Mouse (Mus musculus) cerebellum, adult 11-12 months (tissue): ENCODE results near the gene 1110012L19Rik.
"Not testable (repeated sequence)": the region's sequence is repeated elsewhere in the genome, so short reads cannot be mapped to it uniquely, and the experiment has no call there.

Source experiments
- DNase-seq: peaks from one replicate; pipeline ENCODE4 v3.0.0; 2022

The 1110012L19Rik gene

DNA sequence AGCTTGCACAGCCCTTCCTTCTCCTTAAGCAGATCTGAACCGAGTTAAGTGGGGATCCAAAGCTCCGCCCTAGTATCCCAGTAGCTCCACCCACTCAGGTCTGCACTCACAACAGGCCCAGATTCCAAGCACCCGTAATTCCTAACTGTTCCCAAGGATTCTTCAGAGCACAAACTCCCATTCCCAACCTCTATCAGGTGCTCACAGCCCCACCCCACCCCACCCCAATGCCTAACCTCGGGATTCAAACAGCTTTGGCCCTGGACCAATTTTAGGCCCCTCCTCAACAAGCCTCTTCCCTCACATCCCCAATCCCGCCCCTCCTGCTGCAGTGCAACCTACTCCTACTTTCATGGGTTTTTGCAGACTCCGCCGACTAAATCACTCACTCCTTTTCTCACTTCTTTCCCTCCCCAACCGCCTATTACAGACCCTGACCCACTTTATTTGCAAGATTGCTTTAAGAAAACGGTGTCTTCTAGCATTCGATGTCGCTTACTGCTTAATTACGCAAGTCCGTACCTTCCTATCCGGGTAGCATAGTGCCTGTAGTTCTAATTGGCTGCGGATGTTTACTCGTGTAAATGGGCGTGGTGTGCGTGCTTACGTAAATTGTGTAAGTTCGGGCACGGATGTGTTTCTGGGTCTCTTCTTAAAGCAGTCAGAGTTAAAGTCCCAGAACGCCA is at the start of gene 1110012L19Rik:
1110012L19Rik (plus strand) TSS at position 602 of the 686 bp plus-strand sequence.
- DNase-seq, result peak; percentile 80

- DNase-seq, result no peak
These were observed 22.7 kb upstream of the 1110012L19Rik start for GRCm38 (mm10) chrX:70362985-70363384.

- no peak for DNase-seq
These were observed 22.2 kb upstream of the 1110012L19Rik start for GRCm38 (mm10) chrX:70363446-70363845.

- no peak for DNase-seq
These were observed 21.5 kb upstream of the 1110012L19Rik start for GRCm38 (mm10) chrX:70364202-70364601.

- peak; percentile 89 for DNase-seq
These were observed 20.7 kb upstream of the 1110012L19Rik start, which contains the start of gene Ids for GRCm38 (mm10) chrX:70364661-70365613. Ids (minus strand) TSS chrX:70365084.

- not testable (repeated sequence) for DNase-seq
These were observed 15.9 kb upstream of the 1110012L19Rik start for GRCm38 (mm10) chrX:70369758-70370157.

GRCm38 (mm10) chrX:70374469-70375110 is 11.1 kb upstream of the 1110012L19Rik start:
- DNase-seq, result not testable (repeated sequence)

GRCm38 (mm10) chrX:70384917-70385275 is 781 bp upstream of the 1110012L19Rik start:
- no peak for DNase-seq

DNA sequence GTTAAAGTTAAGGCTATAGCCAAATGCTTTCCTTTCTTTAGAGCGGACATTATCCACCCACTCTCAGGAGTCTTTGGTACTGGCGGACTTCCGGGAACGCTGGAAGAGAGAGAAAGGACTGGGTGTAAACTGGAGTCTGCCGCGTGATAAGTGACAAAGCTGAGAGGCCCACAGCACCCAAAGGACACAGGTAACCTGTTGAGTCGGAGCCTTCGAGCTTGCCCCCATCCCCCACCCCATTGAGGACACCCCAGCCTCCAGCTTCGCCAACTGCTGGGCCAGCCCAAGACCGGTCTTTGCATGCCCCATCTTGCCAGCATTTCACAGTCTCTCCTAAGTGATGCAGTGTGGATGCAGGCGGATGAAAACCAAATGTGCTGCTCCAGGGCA is 280 bp downstream of the 1110012L19Rik start:
- no peak for DNase-seq

DNA sequence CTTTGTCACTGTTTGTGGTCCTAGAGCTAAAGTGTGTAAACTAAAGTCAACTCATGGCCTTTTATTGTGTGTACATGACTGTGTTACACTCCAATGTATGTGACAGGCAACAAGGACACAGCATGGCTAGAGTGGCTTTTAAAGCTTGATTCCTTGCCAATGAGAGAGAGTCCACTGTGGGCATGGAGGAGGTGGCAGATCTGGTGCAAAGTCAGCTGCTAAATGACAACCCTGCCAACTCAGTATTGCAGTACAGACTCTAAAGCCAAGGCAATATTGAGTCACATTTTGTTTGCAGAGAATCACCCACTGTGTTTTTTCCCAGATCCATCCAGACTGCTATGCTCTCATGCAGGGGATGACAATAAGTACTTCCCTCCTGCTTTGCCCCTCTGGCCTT is 7.0 kb downstream of the 1110012L19Rik start:
- not testable (repeated sequence) for DNase-seq

GRCm38 (mm10) chrX:70425473-70425872 is 39.8 kb downstream of the 1110012L19Rik start:
- not testable (repeated sequence) for DNase-seq
